Mouse (Mus musculus) lung, adult 2 months (tissue): ENCODE measurements at regions not wholly inside any gene's neighbourhood (a gene's known extent, or its start where the extent isn't known, plus 50 kb on each side); places are given as distances from the start of the nearest gene placed in this dataset.

Experiments used
- DNase-seq: peaks from one replicate; pipeline ENCODE4 v3.0.0; 2022
- H3K4me1 ChIP-seq: fragments of 200-500 bp; 2 replicates; pipeline ENCODE4 v1.6.1; 2011; ENCODE audit warnings: low read length; ENCODE audit not compliant: control insufficient read depth, insufficient read depth
- H3K4me3 ChIP-seq: fragments of 200-500 bp; replicated peaks from 2 replicates; pipeline ENCODE3; 2011; ENCODE audit warnings: low read depth, mild to moderate bottlenecking, control low read depth, low read length; ENCODE audit errors: extremely low read depth
- CTCF ChIP-seq: fragments of 200-500 bp; IDR thresholded peaks from 2 replicates; pipeline ENCODE4 v1.5.1; 2011; ENCODE audit warnings: mild to moderate bottlenecking, low read length, control low read depth; ENCODE audit not compliant: insufficient read depth
- POLR2A ChIP-seq: fragments of 200-500 bp; IDR thresholded peaks from 2 replicates; pipeline ENCODE4 v1.6.1; 2011; ENCODE audit warnings: low read depth, mild to moderate bottlenecking, control low read depth, low read length, borderline replicate concordance; ENCODE audit errors: extremely low read depth
- WGBS: fragments of 180-500 bp; shearing (Covaris S2); methylation state at CpG from one replicate; pipeline ENCODE4 v1.1.7; 2018; 5-methylcytosine and 5-hydroxymethylcytosine counted together

DNA sequence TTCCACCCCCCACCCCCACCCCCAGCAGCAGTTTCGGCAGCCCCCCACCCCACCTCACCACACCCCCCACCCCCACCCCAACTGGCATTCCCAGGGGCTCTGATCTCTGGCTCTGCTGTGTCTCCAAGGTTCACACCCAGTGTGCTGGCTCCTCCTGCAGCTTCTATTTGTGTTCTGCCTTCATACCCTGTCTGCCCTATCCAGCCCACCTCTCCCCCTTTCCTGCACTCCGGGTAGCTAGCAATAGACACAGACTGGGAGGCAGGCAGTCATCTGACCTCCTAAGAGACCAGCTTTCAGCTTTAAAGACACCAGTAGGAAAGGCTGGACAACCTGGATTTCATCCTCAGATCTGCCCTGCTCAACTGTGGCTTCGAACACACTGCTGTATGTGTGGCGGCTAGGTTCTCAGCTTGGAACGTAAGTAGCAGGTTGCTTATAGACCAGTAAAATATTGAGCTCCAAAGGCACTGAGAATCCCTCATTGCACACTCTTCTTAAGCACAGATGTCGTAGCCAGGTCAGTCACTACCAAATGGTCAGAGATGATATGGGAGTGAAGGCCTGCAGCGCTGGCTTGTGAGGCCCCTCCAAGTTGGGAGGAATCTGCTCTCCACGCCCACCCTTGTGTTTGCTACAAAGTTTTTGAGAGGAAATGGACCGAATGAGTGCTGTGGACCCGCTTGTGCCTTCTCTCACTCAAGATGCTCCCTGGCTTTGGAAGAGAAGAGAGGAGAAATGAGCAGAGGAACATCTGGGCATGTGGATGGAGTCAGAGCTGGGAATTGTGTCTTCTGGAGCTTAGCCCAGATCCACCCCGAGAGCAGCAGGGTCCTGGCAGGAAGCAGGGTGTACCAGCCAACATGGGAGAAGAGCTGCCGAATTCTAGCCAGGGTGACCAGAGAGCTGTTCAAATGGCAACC lies 187.1 kb downstream of the Bcl2l11 start:
- no peak for DNase-seq
- WGBS: 67% methylated on average over 12 of the region's 12 CpGs
- Histone ChIP-seq H3K4me1 (no peaks in the 10 kb centered on the region), H3K4me3 (no peak overlapping the region)
- TF ChIP-seq POLR2A: no peak

DNA sequence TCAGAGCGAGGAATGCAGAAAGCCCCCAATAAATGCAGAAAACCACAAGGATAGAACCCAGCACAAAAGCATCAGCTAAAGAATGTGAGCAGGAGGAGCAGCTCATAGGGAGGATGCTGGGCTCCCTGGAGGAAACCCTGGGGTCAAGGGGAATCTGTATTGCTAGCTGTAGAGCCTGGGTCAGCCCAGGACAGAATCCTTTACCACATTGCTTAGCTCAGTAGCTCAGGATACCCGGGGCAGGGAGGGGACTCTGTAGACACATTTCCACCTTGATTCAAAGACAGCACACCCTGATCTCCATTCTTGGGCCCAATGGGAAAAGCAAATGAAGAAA lies 187.7 kb downstream of the Bcl2l11 start:
- Histone ChIP-seq H3K4me3 (no peak overlapping the region), H3K4me1 (no peaks in the 10 kb centered on the region)
- DNase-seq: no peak
- no peak for TF ChIP-seq CTCF
- TF ChIP-seq POLR2A: no peak
- 66% methylated on average over 2 of the region's 2 CpGs for WGBS

DNA sequence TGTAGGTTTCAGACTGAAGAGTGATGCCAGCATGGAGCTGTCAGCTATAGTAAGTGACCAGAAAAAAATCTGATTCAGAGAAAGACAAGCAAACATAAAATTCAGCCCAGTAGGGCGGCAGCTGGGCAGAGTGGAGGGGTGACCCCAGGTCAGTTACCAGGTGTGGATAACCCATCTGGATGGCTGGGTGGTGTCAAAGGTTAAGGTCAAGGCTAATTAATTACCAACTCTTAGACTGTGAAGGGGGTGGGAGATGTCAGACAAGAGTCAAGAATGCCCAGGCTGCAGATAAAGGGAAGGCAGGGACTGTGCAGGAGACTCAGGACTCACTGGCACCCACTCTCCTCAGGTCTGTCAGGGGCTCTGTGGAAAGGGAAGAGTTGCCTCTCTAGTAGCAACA lies 188.1 kb downstream of the Bcl2l11 start:
- DNase-seq: no peak
- TF ChIP-seq CTCF: no peak
- TF ChIP-seq POLR2A: no peak
- H3K4me1 ChIP-seq: no peaks in the 10 kb centered on the region
- H3K4me3 ChIP-seq: no peak overlapping the region
- WGBS: 86% methylated on average over 1 of the region's 1 CpGs

DNA sequence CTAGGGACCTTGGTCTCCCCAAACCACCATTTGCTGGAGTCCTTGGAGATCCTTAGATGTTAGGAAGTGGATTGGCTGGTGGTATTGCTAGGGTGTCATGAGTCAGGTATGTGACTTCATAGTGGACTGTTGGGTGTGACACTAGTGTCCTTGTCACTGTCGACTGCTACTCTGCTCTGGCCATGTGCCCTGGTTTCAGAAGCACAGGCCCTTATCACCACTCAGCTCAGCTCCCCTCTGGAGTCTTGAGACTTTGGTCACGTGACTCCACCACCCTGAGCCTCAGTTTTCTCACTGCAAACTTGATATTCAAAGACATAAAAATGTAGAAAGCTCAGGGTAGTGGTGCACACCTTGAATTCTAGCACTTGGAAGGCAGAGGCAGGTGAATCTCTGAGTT lies 190.7 kb downstream of the Bcl2l11 start:
- Histone ChIP-seq H3K4me1 (no peaks in the 10 kb centered on the region; the same call in 1 of the 2 replicates), H3K4me3 (no peak overlapping the region)
- DNase-seq: no peak
- WGBS: 70% methylated on average over 2 of the region's 2 CpGs
- TF ChIP-seq POLR2A: no peak
- no peak for TF ChIP-seq CTCF

DNA sequence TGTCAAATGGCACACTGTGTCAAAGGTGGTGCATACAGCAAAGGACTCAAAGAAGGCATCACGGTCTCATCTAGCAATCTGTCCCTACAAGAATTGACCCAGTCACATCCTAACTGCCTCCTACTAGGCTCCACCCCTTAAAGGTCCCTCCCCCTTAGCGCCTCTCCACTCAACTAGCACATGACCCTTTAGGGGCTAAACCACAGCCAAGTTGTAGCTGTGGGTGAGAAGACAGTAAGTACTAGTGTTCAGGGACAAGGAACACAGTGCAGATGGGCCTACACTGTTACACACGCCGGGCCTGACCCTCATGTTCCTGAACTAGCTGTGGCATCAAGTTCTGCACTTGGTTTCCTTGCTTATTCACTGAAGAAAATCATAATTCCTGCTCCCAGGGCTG lies 192.4 kb downstream of the Bcl2l11 start:
- no peaks in the 10 kb centered on the region; the same call in 1 of the 2 replicates for H3K4me1 ChIP-seq
- no peak overlapping the region for H3K4me3 ChIP-seq
- TF ChIP-seq CTCF (no peak), POLR2A (no peak)
- 77% methylated on average over 4 of the region's 4 CpGs for WGBS
- DNase-seq: no peak

DNA sequence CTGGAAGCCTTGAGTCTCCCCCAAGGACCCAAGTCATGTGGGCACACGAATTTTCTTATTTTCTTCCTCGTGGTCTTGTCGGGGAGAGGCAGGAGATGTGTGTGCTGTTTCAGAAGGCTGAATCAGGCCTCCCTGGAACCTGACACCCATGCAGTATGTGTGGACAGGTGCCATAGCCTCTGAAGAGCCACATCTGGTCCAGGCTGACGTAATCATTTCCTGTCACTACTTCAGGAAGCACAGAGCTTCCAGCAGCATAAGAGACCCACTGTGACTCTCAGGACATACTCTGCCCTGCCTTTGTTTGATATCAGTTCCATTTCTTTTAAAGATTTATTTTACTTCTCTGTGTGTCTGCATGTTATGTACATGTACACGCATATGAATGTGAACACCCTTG lies 193.1 kb downstream of the Bcl2l11 start:
- 50% methylated on average over 5 of the region's 5 CpGs for WGBS
- no peak for TF ChIP-seq CTCF
- TF ChIP-seq POLR2A: no peak
- DNase-seq: no peak
- Histone ChIP-seq H3K4me1 (no peaks in the 10 kb centered on the region; the same call in 1 of the 2 replicates), H3K4me3 (no peak overlapping the region)

DNA sequence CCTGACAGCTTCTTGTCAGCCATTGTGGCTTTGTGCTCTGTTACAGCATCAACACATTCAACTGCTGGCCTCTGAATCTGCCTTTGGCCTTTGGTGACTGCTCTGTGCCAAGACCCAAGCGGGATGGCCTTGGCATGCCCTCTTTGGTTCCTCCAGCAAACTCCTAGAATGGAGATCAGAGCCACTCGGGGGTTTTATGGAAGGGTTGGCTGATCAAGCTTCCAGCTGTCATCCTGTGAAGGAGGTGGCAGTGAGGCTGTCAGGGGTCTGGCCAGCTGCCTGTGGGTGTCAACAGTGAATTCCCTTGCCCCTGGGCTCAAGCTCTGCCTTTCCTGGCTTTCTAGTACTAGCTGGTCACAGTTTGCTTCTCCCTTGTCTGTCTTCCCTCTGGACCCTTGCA lies 195.6 kb downstream of the Bcl2l11 start:
- no peak for DNase-seq
- Histone ChIP-seq H3K4me1 (peaks cover 6% of the 10 kb centered on the region), H3K4me3 (no peak overlapping the region)
- 67% methylated on average over 2 of the region's 2 CpGs for WGBS
- TF ChIP-seq POLR2A (no peak), CTCF (no peak)

DNA sequence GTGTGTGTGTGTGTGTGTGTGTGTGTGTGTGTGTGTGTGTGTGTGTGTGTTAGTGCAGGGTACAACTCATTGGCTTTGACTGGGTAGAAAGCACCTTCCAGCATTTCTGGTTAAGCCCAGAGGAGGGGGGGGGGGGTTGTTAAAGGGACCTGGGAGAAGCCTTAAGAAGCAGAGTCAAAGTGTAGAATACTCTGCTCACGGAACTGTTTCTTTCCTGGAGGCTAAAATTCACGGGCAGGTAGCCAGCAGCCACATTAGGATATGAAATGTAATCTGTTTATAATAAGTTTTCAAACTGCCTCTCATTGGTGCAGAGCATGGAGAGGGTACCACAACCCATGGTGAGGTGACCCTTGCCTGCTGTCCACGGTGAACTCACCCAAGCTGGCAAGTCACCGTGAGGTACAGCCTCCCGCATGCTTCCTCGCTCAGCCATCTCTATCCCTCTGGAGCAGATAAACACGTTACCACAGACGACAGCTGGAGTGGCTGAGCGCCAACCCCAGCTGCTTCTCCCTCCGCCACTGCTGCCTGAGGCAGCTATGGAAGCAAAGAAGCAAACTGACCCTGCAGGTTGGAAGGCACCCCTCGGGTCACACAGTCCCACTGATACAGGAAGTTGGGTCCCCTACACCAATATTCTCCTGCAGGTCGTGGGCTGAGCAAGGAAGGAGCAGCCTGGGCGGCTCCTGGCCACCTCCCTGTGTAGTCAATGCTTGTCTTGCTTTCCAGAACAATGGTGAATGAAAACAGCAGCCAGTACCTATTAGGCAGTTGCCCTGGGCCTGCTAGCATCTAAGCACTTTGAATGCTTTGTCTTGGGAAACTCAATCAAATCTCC lies 198.6 kb downstream of the Bcl2l11 start:
- WGBS: 18% methylated on average over 13 of the region's 13 CpGs
- H3K4me3 ChIP-seq: no peak overlapping the region
- peaks cover 6% of the 10 kb centered on the region for H3K4me1 ChIP-seq
- TF ChIP-seq POLR2A: no peak
- TF ChIP-seq CTCF: no peak
- no peak for DNase-seq

DNA sequence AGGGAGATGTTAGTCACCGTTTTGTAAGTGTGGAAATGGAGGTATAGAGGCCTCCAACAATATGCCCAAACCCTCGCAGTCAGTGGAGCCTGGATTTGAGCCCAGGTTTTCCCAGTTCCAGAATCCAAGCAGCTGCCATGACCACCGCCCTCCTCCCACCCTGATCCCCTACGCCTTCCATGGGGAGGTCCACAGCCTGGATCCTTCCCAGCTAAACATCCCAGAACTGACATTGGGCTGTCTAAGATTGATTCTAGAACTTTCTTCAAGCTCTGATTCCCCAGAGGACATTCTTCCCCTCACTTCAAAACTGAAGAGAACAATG lies 199.2 kb downstream of the Bcl2l11 start:
- 77% methylated on average over 4 of the region's 4 CpGs for WGBS
- Histone ChIP-seq H3K4me1 (peaks cover 6% of the 10 kb centered on the region), H3K4me3 (no peak overlapping the region)
- no peak for DNase-seq
- TF ChIP-seq CTCF (no peak), POLR2A (no peak)
